ENCODE assay signal across 9 mouse cellular contexts in genomic region chr15:79747998-79748397, GRCm38 (mm10). TPM values are rescaled to one million over a fixed set of nuclear protein-coding genes. Genes with fewer than 3 reads are reported as not detected.
DNase-seq lines count a peak whose midpoint lies in the region; ATAC-seq and TF ChIP-seq lines count a peak whose summit lies in the region.
"Had no signal": no experiment of that assay in that cellular context is flagged by ENCODE, and none has a peak within 500 bp of the region (broad histone marks: within the 10 kb centered on the region; RNA-seq: fewer than 3 reads in every experiment).

No protein-coding gene starts in this region.

- H3K9ac ChIP-seq in forebrain, embryonic 13.5 days, result no peak overlapping the region
- H3K9ac ChIP-seq in midbrain, embryonic 14.5 days (replicated peaks; ENCODE audit: low read length), result no peak overlapping the region
- H3K9ac ChIP-seq: embryonic facial prominence, embryonic 13.5 days had no signal

- no peaks in the 10 kb centered on the region; the same call in 1 of the 2 replicates for H3K36me3 ChIP-seq in forebrain, embryonic 13.5 days (ENCODE audit: poor library complexity, severe bottlenecking)
- H3K36me3 ChIP-seq in midbrain, embryonic 14.5 days (ENCODE audit: control insufficient read depth, insufficient read depth, low read length), result no peaks in the 10 kb centered on the region
- H3K36me3 ChIP-seq: embryonic facial prominence, embryonic 13.5 days had no signal

- H3K27me3 ChIP-seq in forebrain, embryonic 13.5 days, result no peaks in the 10 kb centered on the region
- H3K27me3 ChIP-seq in midbrain, embryonic 14.5 days (ENCODE audit: control insufficient read depth, insufficient read depth, low read length), result no peaks in the 10 kb centered on the region
- H3K27me3 ChIP-seq: embryonic facial prominence, embryonic 13.5 days had no signal

- H3K4me3 ChIP-seq in layer of hippocampus, adult 2 months, result no peak overlapping the region
- H3K4me3 ChIP-seq in forebrain, embryonic 13.5 days, result no peak overlapping the region
- H3K4me3 ChIP-seq in midbrain, embryonic 14.5 days (replicated peaks; ENCODE audit: low read depth, low read length), result no peak overlapping the region
- H3K4me3 ChIP-seq: embryonic facial prominence, embryonic 13.5 days had no signal

- DNase-seq in layer of hippocampus, adult 2 months (ENCODE audit: low spot score in 2 of 2), result no peak
- no peak for DNase-seq in layer of hippocampus, adult 8-10 months (ENCODE audit: low spot score in 2 of 2)
- DNase-seq in R1 (ENCODE audit: low read depth, low spot score) (peak; percentile 96), adipocyte (ENCODE audit: low spot score) (no peak)
- DNase-seq in midbrain, embryonic 14.5 days, result peak; percentile 74
- DNase-seq in urinary bladder, adult 2 months (ENCODE audit: low spot score), result no peak
- no peak for DNase-seq in adrenal gland, postnatal 10 days

- TF ChIP-seq CTCF in layer of hippocampus, adult 2 months (conservative IDR thresholded peaks at IDR 0.05), result peak; percentile 72

- H3K4me2 ChIP-seq in forebrain, embryonic 13.5 days, result no peak overlapping the region
- H3K4me2 ChIP-seq in midbrain, embryonic 14.5 days (ENCODE audit: low read length), result no peak overlapping the region
- H3K4me2 ChIP-seq: embryonic facial prominence, embryonic 13.5 days had no signal

- peaks cover 3% of the 10 kb centered on the region for H3K4me1 ChIP-seq in forebrain, embryonic 13.5 days
- peaks cover 3% of the 10 kb centered on the region; the same call in 1 of the 2 replicates for H3K4me1 ChIP-seq in midbrain, embryonic 14.5 days (ENCODE audit: control insufficient read depth, insufficient read depth, low read length)

- 0 out of 2 replicates have a peak, but pooled peaks have one; percentile 17 for ATAC-seq in forebrain, embryonic 13.5 days
- no peak for ATAC-seq in midbrain, embryonic 14.5 days (ENCODE audit: low FRiP score, low TSS enrichment)

- WGBS in forebrain, embryonic 13.5 days, result 47% methylated on average over 11 of the region's 11 CpGs
- 48% methylated on average over 11 of the region's 11 CpGs for WGBS in midbrain, embryonic 14.5 days

- H3K9me3 ChIP-seq in forebrain, embryonic 13.5 days (replicated peaks), result no peaks in the 10 kb centered on the region
- H3K9me3 ChIP-seq in midbrain, embryonic 14.5 days (ENCODE audit: control insufficient read depth, low read length), result no peaks in the 10 kb centered on the region
- H3K9me3 ChIP-seq: embryonic facial prominence, embryonic 13.5 days had no signal

- no peak overlapping the region for H3K27ac ChIP-seq in layer of hippocampus, adult 2 months
- no peak overlapping the region for H3K27ac ChIP-seq in forebrain, embryonic 13.5 days
- no peak overlapping the region for H3K27ac ChIP-seq in midbrain, embryonic 14.5 days (replicated peaks; ENCODE audit: low read depth, low read length)
- H3K27ac ChIP-seq: embryonic facial prominence, embryonic 13.5 days had no signal

RNA-seq across cellular contexts. Expression of gene Sun2, which starts 5.7 kb away (rescaled TPM):
- total RNA-seq in layer of hippocampus, adult 2 months (2021), result 10 to 100 TPM; 29.2 to 34.8 TPM
- 10 to 100 TPM; 29.4 to 44.7 (median 37.0) TPM for total RNA-seq in layer of hippocampus, adult 8-10 months (2022)
- 8.1 and 8.4 TPM in 2 replicates for polyA plus RNA-seq in forebrain, embryonic 13.5 days (2015; fragmentation: Nextera tagmentation; extraction: Ambion mirVana)
- 7.2 and 7.8 TPM in 2 replicates for polyA plus RNA-seq in midbrain, embryonic 14.5 days (2014; fragmentation: Nextera tagmentation; extraction: Ambion mirVana)
- polyA plus RNA-seq in urinary bladder, adult 2 months (2012; rRNA removed), result 57.9 and 83.3 TPM in 2 replicates
- total RNA-seq in adrenal gland, postnatal 10 days (2021), result 10 to 100 TPM; 68.2 to 83.6 TPM

RNA-seq across cellular contexts. Expression of gene Dnal4, which starts 29.7 kb away (rescaled TPM):
- total RNA-seq in layer of hippocampus, adult 2 months (2021), result 10 to 100 TPM; 55.5 to 64.8 TPM
- 10 to 100 TPM; 45.6 to 58.6 (median 54.5) TPM for total RNA-seq in layer of hippocampus, adult 8-10 months (2022)
- polyA plus RNA-seq in forebrain, embryonic 13.5 days (2015; fragmentation: Nextera tagmentation; extraction: Ambion mirVana), result 90.6 and 94.0 TPM in 2 replicates
- 77.8 and 83.8 TPM in 2 replicates for polyA plus RNA-seq in midbrain, embryonic 14.5 days (2014; fragmentation: Nextera tagmentation; extraction: Ambion mirVana)
- 40.5 and 45.8 TPM in 2 replicates for polyA plus RNA-seq in urinary bladder, adult 2 months (2012; rRNA removed)
- total RNA-seq in adrenal gland, postnatal 10 days (2021), result 10 to 100 TPM; 16.1 to 19.5 TPM

RNA-seq across cellular contexts. Expression of gene Nptxr, which starts 56.6 kb away (rescaled TPM):
- 100 to 1,000 TPM; 756 to 804 TPM for total RNA-seq in layer of hippocampus, adult 2 months (2021)
- 100 to 1,000 TPM; 637 to 711 (median 646) TPM for total RNA-seq in layer of hippocampus, adult 8-10 months (2022)
- 7.9 and 8.3 TPM in 2 replicates for polyA plus RNA-seq in forebrain, embryonic 13.5 days (2015; fragmentation: Nextera tagmentation; extraction: Ambion mirVana)
- 17.8 and 42.5 TPM in 2 replicates for polyA plus RNA-seq in midbrain, embryonic 14.5 days (2014; fragmentation: Nextera tagmentation; extraction: Ambion mirVana)
- 1.9 and 4.4 TPM in 2 replicates for polyA plus RNA-seq in urinary bladder, adult 2 months (2012; rRNA removed)
- total RNA-seq in adrenal gland, postnatal 10 days (2021), result 1 to 10 TPM; 8.2 to 9.5 TPM

RNA-seq across cellular contexts. Expression of gene Gtpbp1, which starts 57.4 kb away (rescaled TPM):
- 10 to 100 TPM; 52.4 to 59.1 TPM for total RNA-seq in layer of hippocampus, adult 2 months (2021)
- 10 to 100 TPM; 49.4 to 61.5 (median 52.8) TPM for total RNA-seq in layer of hippocampus, adult 8-10 months (2022)
- polyA plus RNA-seq in forebrain, embryonic 13.5 days (2015; fragmentation: Nextera tagmentation; extraction: Ambion mirVana), result 47.2 and 50.9 TPM in 2 replicates
- polyA plus RNA-seq in midbrain, embryonic 14.5 days (2014; fragmentation: Nextera tagmentation; extraction: Ambion mirVana), result 42.5 and 49.5 TPM in 2 replicates
- polyA plus RNA-seq in urinary bladder, adult 2 months (2012; rRNA removed), result 20.0 and 32.1 TPM in 2 replicates
- total RNA-seq in adrenal gland, postnatal 10 days (2021), result 10 to 100 TPM; 26.7 to 30.0 TPM

Comparison
In these comparisons a context has a peak if more than half of its experiments do, and no peak if none do; other contexts are left out.
1. DNase-seq: peak in R1 (single experiment) and midbrain, embryonic 14.5 days (single experiment); none in layer of hippocampus, adult 2 months (0 of 2), layer of hippocampus, adult 8-10 months (0 of 2), urinary bladder, adult 2 months (single experiment), adrenal gland, postnatal 10 days (single experiment) and adipocyte (single experiment).
2. RNA of gene Nptxr, which starts 56.6 kb away (total RNA-seq): 756 to 804 TPM in layer of hippocampus, adult 2 months and 637 to 711 TPM in layer of hippocampus, adult 8-10 months; 8.2 to 9.5 TPM in adrenal gland, postnatal 10 days; every median in the first group is over 10 times any median in the second.